Mouse (Mus musculus) ES-Bruce4 (cell line): ENCODE data around the gene Mpp2.

ENCODE experiments used
- CTCF ChIP-seq: IDR thresholded peaks from one replicate; pipeline ENCODE4 v1.8.1; 2011; ENCODE audit warnings: low read depth, low read length
- EP300 ChIP-seq: IDR thresholded peaks from 2 replicates; pipeline ENCODE4 v1.6.1; 2011; ENCODE audit warnings: low read depth, low read length; ENCODE audit not compliant: insufficient read depth
- POLR2A ChIP-seq: IDR thresholded peaks from one replicate; pipeline ENCODE4 v1.8.1; 2011; ENCODE audit warnings: low read length; ENCODE audit not compliant: insufficient read depth

- TF ChIP-seq CTCF = no peak
- TF ChIP-seq POLR2A = no peak
- TF ChIP-seq EP300 = no peak
Measured at GRCm38 (mm10) chr11:102096446-102096845, 8.1 kb upstream of the Mpp2 start.
